Mouse (Mus musculus): ENCODE data around the gene Ctsw.

The Ctsw gene

DNA sequence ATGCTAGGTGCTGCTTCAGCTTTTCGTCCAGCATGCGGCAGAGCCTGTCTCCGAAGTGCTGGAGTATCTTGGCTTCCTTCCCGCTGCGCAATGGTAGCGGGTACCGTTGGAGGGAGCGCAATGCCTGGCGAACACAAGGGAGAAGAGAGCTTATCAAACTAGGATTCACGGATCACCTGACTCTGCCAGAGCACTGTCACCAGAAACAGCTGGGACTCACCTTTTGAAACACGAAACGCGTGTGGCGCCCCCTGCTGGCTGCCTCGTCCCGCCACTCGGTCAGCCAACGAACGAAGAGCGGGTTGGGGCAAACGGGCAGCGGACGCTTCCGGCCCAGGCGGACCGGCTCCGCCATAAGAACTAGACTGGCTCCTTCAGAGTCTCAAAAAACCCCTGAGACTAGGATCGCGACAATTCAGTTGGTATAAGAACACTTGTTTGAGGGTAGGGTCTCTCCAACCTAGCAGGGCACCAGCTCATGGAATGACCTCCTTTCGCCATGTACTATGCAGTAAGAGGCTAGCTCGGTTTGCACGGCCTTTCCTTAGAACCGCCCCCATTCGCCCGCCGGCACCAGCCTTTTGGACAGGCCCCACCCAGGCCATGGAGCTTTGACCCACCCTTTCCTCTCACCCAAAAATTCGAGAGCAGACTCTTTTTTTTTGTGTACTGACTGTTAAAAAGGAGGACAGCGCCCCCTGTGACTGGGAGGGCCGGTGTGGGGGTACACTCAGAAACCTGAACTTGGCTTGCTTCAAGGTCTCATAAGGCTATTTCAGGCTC lies 19.7 kb upstream of the Ctsw start, which contains the start of gene Mus81:
Mus81 (minus strand) TSS at position 635 of the 783 bp plus-strand sequence.
- peak; percentile 98 for DNase-seq (ENCODE audit: low spot score)

DNA sequence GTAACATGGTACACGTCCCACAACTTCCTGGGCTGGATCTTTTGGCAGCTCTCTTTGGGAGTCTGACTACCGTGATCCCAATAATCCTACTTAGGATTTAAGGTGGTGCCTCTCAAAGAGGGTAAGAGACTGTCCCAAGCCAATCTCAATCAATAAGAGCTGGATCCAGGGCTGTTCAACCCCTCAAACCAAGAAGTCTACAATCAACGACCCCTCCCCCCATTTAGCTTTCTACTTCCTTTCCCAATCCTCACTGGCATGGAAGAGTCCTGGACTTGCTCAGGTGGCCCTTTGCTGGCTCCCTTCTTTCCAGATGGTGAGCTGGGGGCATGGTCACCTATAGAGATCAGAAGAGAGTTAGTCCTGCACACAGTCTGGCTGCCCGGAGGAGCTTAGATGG lies 18.5 kb upstream of the Ctsw start:
- no peak for DNase-seq (ENCODE audit: low spot score)

DNA sequence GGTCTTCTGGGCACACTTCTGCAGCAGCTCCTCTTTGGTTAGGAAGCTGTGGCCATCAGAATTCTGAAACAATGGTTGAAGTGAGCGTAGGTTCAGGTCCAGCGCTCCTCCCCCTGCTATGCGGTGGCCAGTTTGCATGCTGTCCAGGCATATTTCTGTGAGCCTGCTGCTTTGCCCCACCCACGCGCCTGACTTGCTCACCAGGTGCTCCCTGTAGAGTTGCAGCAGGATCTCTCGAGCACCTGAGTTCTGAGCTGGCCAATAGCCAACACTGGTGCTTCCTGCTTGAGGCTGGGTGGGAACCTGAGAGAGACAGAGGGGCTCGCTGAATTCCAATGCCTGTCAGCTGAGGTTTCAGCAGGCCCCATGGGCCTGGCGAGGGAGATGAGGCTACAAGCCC lies 18.0 kb upstream of the Ctsw start:
- no peak for DNase-seq (ENCODE audit: low spot score)

DNA sequence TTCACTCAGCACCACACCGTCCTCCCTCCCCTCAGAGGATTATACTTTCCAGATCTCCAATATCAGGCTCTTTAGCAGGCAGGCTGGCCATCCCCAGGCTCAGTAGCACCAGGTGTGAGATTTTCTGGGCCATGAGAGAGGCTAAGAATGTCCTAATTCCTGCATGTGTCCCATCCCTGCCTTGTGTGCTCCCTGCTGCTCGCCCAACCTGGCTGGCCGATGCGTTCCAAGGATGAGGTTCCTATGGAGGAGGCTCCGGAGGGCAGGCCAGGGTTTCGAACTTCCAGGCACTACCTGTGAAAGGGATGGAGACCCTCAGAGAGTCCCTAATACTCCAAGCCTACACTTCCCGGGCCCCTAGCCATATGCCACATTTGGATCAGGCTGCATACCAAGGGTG lies 17.5 kb upstream of the Ctsw start:
- DNase-seq (ENCODE audit: low spot score): no peak

DNA sequence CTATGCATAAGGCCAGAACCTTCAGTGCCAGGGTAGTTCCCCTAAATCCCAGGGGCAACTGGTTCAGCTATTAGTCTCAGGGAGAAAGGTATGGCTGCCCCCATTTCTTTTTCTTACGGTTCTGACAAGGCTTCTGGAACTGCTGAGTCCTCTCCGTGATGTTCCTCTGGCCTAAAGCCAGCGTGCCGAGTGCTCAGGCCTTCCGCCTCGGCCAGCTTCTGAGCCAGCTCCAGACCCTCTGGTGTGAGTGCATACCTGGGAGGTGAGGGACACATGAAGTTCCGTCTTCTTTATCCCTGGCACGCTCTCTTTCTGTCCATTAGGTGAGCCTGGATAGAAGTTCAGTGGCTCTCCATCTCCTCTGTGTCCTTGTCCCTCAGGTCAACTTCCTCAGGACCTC lies 17.1 kb upstream of the Ctsw start:
- no peak for DNase-seq (ENCODE audit: low spot score)

DNA sequence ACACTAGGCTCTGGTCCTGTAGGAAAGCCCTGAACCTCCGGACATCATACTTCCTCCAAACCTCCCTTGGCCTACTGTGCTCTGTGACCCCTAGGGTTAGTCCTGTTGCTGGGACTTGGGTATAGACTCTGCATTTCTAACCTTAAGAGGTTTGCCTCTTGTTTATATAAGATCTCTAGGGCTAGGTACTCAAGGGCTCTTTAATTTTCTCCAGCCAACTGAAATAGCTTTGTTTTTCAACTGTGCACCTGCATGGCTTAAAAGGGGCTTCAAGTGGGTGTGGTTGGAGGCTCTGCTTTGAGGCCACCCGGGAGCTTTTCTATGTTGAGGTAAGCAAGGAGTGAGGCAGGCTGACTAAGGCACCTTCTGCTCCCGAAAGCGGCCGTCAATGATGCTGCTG lies 16.2 kb upstream of the Ctsw start:
- no peak for DNase-seq (ENCODE audit: low spot score)

DNA sequence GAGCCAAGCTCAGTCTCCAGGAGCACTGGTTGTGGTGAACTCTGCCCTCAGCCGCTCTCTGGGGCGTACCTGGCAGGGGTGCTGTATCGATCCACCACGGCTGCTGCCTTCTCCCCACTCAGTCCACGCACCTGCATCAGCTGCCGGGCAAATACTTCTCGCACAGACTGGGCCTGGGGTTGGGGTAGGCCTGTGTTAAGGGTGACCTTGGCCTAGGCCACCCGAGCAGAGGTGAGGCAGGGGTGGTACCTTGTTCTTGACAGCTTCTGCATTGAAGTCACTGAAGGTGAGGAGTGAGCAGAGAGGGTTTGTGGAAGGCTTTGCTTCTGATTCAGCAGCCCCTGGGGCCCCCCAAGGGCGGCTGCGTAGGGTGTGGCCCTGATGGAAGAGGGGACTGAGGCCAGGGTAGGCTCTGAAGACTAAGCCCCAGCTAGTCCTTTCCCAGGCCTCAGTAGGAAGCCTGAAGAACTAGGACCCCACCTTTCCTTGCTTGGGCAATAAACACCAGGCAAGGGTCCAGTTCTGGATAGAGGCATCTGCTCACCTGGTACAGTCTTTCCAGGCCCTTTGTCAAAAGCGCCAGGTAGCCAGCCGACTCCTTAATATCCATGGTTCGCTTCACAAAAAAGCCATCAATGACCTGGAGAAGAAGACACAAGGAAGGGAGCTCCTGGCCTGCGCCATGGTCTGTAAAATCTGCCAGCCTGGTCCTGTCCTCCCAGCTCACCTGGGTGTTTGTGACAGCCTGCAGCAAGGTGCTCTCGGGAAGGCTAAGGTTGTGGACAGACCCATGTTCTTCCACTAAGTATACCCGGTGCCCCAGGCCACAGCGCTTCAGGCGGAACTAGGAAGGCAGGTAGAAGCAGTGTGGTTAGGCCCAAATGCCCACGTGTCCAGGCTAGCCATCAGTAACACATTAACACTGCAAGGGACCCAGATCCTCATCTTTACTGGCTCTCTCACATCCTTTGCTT lies 15.4 kb upstream of the Ctsw start:
- no peak for DNase-seq (ENCODE audit: low spot score)

DNA sequence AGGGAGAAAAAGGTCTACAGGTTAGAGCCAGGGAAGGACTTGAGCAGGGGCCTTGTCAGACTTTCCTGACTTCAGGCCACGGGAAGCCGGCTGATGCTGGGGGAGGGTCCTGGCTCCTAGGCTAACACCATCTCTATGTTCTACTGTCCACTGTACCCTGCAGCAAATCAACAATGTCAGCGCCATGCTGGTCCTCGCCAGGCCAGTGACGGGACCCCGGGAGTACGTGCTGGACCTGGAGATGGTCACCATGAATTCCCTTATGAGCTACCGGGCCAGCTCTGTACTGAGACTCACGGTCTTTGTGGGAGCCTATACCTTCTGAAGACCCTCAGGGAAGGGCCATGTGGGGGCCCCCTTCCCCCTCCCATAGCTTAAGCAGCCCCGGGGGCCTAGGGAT lies 13.1 kb upstream of the Ctsw start:
- DNase-seq (ENCODE audit: low spot score): no peak

DNA sequence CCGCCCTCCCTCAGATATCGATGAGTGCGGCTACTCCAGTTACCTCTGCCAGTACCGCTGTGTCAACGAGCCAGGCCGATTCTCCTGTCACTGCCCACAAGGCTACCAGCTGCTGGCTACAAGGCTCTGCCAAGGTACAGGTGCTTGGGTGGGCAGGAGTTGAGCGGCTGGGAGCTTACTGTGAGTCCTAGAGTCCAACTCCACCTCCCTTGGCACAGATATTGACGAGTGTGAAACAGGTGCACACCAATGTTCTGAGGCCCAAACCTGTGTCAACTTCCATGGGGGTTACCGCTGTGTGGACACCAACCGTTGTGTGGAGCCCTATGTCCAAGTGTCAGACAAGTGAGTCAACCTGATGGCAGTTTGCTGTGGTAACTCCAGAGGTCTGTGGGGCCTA lies 11.7 kb upstream of the Ctsw start:
- no peak for DNase-seq (ENCODE audit: low spot score)

DNA sequence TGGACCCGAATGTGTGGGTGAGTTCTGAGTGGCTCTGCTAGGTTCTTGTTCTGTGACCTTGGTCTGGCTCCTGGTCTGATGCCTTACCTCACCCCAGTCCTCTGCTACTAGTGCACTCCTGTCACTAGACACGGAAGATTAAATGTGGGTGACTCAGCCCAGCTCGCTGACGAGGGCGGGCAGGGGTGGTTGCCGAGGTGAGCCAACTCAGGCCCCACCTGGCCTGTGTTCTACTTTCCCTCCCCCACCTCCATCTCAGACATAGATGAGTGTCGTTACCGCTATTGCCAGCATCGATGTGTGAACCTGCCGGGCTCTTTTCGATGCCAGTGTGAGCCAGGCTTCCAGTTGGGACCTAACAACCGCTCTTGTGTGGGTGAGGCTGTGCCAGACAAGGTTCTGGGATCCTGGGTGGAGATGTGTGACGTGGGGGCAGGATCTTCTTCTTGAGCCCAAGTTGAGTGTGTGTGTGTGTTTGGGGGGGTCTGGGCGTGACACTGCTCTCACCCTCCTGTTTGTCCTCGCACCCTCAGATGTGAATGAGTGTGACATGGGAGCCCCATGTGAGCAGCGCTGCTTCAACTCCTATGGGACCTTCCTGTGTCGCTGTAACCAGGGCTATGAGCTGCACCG lies 9.5 kb upstream of the Ctsw start:
- DNase-seq (ENCODE audit: low spot score): no peak

DNA sequence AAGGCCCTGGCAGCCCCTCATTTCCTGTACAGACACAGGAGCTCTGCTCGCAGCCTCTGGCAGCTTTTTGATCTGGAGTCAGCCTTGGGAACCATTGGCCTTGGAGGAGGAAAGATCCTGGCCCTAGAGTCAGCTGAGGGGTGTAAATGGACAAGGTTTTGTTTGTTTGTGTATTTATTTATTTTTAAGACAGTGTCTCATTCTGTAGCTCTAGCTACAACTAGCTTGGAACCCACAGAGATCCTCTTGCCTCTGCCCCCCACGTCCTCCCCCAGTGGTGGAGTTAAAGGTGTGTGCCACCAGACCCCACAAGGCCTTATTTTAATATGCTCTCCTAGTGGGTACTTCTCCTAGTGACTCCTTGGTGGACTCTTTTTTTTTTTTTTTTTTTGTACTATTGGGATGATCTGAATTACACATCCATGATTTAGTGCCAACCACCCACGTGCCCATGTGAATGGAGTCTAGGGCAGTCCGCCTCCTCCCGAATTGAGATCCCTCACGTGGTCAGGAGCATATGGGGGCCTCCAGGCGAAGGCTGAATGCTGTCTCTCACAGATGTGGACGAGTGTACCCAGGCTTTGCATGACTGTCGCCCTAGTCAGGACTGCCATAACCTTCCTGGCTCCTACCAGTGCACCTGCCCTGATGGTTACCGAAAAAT lies 8.8 kb upstream of the Ctsw start:
- DNase-seq (ENCODE audit: low spot score): no peak

DNA sequence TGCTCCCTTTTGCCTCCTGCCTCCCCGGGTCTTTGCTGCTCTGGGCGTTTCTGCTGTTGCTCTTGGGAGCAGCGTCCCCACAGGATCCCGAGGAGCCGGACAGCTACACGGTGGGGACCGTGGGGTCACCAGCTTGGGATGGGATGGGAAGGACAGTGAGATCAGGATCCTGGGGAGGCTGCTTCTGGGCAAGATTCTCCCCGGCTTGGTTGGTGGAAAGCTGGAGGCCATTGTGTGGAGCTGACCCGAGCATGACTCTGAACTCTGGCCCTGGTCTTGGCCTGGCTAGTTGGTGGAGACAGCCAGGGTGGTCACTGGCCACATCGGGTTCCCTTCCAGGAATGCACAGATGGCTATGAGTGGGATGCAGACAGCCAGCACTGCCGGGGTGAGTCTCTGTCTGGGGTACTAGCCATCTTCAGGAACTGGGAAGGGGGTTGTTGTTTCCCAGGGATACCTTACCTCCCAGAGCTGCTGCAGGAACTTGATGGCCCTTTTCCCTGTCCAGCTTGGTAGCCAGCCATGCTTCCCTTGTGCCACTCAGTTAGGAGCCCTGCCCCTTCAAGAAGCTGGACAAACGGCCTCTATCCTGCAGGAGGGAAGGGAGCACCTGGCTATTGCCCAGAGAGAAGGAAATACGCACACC lies 6.9 kb upstream of the Ctsw start:
- no peak for DNase-seq (ENCODE audit: low spot score)

DNA sequence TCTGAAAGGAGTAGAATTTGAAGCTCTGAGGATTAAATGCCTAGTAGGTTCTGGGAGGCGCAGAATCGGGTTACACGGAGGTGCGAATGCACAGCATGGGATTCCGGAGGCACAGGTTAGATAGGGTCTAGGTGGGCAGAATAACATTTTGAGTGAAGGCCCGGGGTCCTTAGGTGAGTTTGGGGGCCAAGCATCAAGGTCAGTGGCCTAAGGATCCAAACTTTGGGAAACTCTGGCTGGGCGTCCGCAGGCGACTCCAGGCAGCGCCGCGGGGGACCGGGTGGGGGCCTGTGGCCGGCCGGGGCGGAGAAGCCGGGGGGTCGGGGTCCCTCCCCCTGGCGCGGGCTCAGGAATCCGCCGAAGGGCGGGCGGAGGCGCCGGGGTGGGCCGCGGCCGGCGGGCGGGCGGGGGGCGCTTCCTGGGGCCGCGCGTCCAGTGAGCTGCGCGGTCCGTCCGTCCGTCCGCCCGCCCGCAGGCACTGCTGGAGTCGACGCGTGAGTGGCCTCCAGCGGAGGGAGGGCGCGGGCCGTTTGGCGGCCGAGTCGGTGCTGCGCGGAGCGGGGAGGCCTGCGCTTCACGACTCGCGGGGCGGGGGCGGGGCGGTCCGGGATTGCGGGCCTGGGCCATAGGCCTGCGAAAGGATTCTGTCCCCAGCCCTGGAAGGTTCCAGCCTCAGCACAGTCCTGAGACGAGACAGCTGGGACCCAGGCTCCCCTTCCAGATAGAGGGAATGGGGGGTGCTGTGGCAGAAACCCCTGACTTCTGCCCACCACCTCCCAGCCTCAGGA lies 6.2 kb upstream of the Ctsw start:
- peak; percentile 42 for DNase-seq (ENCODE audit: low spot score)

DNA sequence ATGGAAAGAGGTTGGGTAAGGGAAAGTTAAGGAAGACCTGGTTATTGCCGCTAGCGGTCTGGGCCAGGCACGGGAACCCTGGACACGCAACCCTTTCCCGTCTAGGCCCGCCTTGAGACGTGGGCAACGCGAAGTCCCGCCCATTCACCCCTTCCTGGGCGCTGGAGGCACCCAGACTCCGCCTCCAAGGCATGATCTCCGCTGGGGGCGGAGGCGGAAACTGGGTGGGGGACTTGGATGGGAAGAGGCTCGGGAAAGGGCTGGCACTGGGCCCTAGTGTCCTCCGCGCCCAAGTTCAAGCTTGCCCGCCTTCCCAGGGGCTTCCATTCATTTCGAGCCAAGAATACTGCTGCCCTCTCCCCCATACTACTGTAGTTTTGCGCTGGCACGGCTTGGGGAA lies 5.4 kb upstream of the Ctsw start, which contains the start of gene Efemp2:
Efemp2 (plus strand) TSS at position 235 of the 400 bp plus-strand sequence.
- DNase-seq (ENCODE audit: low spot score): peak; percentile 74

DNA sequence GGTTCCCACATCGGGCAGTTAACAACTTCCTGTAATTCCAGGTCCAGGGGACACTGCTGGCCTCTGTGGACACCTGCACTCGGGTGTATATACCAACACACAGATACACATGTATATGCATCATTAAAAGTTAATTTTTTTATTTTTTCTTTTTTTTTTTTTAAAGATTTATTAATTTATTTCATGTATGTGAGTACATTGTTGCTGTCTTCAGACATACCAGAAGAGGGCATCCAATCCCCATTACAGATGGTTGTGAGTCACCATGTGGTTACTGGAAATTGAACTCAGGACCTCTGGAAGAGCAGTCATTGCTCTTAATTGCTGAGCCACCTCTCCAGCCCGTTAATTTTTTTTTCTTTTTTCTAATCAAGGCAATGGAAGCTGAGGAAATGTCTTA lies 4.5 kb upstream of the Ctsw start:
- DNase-seq (ENCODE audit: low spot score): no peak

DNA sequence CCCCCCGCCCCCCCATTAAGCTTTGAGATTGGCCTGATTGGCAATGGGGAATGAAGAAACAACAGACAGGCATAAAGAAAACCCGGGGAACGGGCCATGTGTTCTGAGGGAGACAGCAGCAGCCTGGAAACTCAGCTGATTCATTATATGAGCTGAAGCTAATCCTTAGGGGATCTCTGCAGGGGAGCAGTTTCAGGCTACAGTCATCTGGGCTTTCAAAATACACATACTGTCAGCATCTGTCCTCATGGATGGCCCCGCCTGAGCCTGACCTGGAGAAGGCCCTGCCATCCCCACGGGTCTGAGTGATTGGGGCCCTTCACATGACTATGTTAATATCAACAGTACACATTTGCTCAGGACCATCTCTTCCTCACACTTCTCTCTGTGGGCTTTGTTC lies 3.5 kb upstream of the Ctsw start:
- no peak for DNase-seq (ENCODE audit: low spot score)

DNA sequence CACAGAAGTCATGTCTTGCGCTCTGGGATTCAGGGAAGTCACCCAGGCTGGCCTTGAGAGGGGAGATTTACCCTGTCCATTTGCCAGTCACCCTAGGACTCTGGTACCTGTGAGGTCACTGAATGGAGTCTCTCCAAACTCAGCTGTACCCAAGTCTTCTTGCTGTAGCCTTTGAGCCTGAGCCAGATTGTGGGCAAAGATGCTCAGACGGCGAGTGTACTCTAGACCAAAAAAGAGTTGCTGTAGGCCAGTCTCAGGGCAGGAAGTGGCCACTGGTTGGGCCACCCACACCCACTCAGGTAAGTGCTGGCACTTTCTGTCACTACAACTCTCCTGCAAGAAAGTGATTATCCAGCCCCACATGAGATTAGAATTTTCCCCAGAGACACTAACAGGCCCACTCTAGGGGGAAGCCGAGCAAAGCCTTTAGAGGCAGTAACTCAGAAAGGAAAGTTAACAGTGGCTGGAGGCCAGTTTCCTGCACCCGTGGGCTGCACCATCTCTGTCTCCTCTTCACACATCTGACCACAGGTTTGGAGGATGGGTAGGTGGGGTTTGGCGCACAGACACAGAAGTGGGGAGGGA lies 1.3 kb downstream of the Ctsw start:
- DNase-seq (ENCODE audit: low spot score): no peak

DNA sequence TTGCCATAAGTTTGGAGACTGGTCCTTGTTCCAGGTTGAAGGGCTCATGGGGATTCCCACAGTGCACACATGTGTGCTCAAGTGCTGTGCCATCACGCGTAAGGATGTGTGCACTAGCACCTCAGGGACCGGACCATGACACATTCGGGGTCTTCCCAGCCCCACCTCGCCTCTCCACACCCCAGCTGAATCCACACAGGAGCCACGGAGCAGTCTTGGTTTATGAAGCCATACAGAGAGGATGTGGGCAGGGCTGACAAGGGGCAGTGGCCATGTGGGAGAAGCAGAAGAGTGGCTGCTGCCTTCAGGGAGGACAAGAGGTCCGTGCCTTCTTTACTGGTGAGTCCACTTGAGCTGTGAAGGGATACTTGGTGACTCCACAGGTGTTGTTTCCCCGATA lies 3.3 kb downstream of the Ctsw start:
- no peak for DNase-seq (ENCODE audit: low spot score)

DNA sequence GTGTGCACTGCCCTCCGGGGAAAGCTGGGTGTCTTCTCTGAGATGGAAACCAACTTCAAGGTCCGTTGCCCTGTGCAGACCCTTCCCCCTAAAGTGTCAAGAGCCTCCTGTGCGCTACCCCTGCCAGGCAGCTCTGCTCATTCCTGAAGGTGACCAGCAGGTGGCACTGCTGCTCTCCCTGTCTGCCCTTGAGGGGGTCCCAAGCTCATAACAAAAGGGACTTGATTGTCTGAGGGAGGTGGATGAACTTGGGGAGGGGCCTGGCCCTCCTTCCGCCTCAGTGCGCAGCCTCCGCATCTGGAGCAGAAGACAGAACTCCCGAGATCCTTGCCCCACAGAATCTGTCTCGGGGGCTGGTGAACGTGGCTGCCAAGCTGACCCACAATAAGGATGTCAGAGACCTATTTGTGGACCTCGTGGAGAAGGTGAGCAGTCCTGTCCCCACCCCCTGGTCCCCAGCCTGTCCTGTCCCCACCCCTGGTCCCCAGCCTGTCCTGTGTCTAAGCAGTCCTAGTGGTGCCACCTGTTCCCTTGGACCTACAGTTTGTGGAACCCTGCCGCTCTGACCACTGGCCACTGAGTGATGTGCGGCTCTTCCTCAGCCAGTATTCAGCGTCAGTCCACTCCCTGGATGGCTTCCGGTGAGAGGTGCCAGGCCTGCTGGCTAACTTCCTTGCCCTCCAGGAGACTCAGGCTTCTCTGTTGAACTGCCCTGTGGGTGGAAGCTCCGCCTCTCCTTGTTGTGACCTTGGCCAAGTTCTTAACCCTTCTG lies 4.3 kb downstream of the Ctsw start:
- DNase-seq (ENCODE audit: low spot score): no peak

DNA sequence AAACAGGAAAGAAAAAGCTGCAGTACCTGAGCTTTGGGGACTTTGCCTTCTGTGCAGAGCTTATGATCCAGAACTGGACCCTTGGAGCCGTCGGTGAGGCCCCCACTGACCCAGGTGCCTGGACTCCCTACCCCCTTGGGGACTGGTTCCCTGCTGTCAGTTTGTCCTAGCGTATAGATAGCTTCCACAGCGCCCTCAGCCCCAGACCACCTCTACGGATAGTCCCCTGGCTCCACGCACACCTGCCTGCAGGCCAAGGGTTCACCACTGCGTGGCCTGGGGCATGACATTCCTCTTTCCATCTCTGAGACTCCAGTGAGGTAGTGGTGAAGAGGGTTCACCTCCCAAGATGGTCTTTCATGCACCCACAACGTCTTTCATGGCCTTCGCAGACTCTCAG lies 5.1 kb downstream of the Ctsw start:
- no peak for DNase-seq (ENCODE audit: low spot score)

Data from urinary bladder, postnatal 25 days (tissue).